Mouse (Mus musculus): ENCODE measurements at regions not wholly inside any gene's neighbourhood (a gene's known extent, or its start where the extent isn't known, plus 50 kb on each side); places are given as distances from the start of the nearest gene placed in this dataset.

GRCm38 (mm10) chr9:61713806-61714205 lies 200.5 kb downstream of the Rplp1 start:
- H3K36me3 ChIP-seq (ENCODE audit: control insufficient read depth, insufficient read depth, low read length, poor library complexity, severe bottlenecking) = no peaks in the 10 kb centered on the region
- H3K4me1 ChIP-seq (ENCODE audit: control insufficient read depth in 2 of 2, insufficient read depth in 2 of 2, low read length in 2 of 2, poor library complexity in 1 of 2) = no peaks in the 10 kb centered on the region
- no peak for TF ChIP-seq ZNF384 (IDR thresholded peaks at IDR 0.05; ENCODE audit: low read depth, low read length)
- no peak for TF ChIP-seq MAFK (IDR thresholded peaks at IDR 0.05; ENCODE audit: insufficient read depth, low read depth, low read length)
- TF ChIP-seq CHD2 (IDR thresholded peaks at IDR 0.05; ENCODE audit: low read depth, low read length) = no peak
- TF ChIP-seq ZC3H11A (IDR thresholded peaks at IDR 0.05; ENCODE audit: borderline replicate concordance, low read depth, low read length) = no peak
- no peak for TF ChIP-seq HCFC1 (IDR thresholded peaks at IDR 0.05; ENCODE audit: borderline replicate concordance, insufficient read depth, low read length)
- no peak overlapping the region for H3K4me3 ChIP-seq (ENCODE audit: insufficient read depth in 1 of 2, low read depth in 1 of 2, low read length in 2 of 2, poor library complexity in 1 of 2, severe bottlenecking in 1 of 2)
- in situ Hi-C loops (cut with MboI; ENCODE audit: low sequenced_read_pairs in 2 of 2, unreplicated experiment in 2 of 2) = no loop called here
- no peak overlapping the region for H3K27ac ChIP-seq (ENCODE audit: insufficient read depth, low read depth, low read length, poor library complexity, severe bottlenecking)
- H3K9ac ChIP-seq (ENCODE audit: insufficient read depth, low read depth, low read length, poor library complexity, severe bottlenecking) = no peak overlapping the region
- H3K9me3 ChIP-seq (ENCODE audit: control insufficient read depth, insufficient read depth, low read depth, low read length) = no peaks in the 10 kb centered on the region
- no peak for DNase-seq (ENCODE audit: low read depth, low spot score)

- H3K36me3 ChIP-seq (ENCODE audit: control insufficient read depth, insufficient read depth, low read length, poor library complexity, severe bottlenecking) = no peaks in the 10 kb centered on the region
- no peak overlapping the region for H3K4me3 ChIP-seq (ENCODE audit: insufficient read depth in 1 of 2, low read depth in 1 of 2, low read length in 2 of 2, poor library complexity in 1 of 2, severe bottlenecking in 1 of 2)
- H3K9me3 ChIP-seq (ENCODE audit: control insufficient read depth, insufficient read depth, low read depth, low read length) = no peaks in the 10 kb centered on the region
- no peak overlapping the region for H3K9ac ChIP-seq (ENCODE audit: insufficient read depth, low read depth, low read length, poor library complexity, severe bottlenecking)
- no peak overlapping the region for H3K27ac ChIP-seq (ENCODE audit: insufficient read depth, low read depth, low read length, poor library complexity, severe bottlenecking)
- DNase-seq (ENCODE audit: low read depth, low spot score) = no peak
- no peak for TF ChIP-seq CHD2 (IDR thresholded peaks at IDR 0.05; ENCODE audit: low read depth, low read length)
- TF ChIP-seq ZNF384 (IDR thresholded peaks at IDR 0.05; ENCODE audit: low read depth, low read length) = no peak
- no peak for TF ChIP-seq HCFC1 (IDR thresholded peaks at IDR 0.05; ENCODE audit: borderline replicate concordance, insufficient read depth, low read length)
- no peak for TF ChIP-seq ZC3H11A (IDR thresholded peaks at IDR 0.05; ENCODE audit: borderline replicate concordance, low read depth, low read length)
- no peak for TF ChIP-seq MAFK (IDR thresholded peaks at IDR 0.05; ENCODE audit: insufficient read depth, low read depth, low read length)
- H3K4me1 ChIP-seq (ENCODE audit: control insufficient read depth in 2 of 2, insufficient read depth in 2 of 2, low read length in 2 of 2, poor library complexity in 1 of 2) = no peaks in the 10 kb centered on the region
- in situ Hi-C loops (cut with MboI; ENCODE audit: low sequenced_read_pairs in 2 of 2, unreplicated experiment in 2 of 2) = no loop called here
These were observed 203.0 kb downstream of the Rplp1 start for GRCm38 (mm10) chr9:61711296-61711695.

DNA sequence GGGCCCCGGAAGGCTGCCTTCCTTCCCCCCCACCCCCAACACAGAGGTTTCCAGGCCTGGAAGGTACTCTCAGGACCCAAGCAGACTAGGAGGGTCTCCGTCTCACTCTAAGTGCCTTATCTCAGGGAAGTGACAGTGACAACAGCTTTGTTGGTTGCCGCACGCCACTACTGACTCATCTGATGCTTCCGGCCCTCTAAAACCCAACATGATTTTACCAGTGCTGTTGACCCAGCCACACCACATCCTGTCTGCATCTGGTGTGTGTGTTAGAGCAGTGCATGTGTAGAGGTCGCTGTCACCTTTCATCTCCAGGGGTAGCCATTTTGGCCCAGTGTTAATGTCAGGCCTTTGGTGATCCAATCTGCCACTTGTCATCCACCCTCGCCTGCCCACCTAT lies 206.5 kb downstream of the Rplp1 start:
- no peak overlapping the region for H3K4me3 ChIP-seq (ENCODE audit: insufficient read depth in 1 of 2, low read depth in 1 of 2, low read length in 2 of 2, poor library complexity in 1 of 2, severe bottlenecking in 1 of 2)
- H3K27ac ChIP-seq (ENCODE audit: insufficient read depth, low read depth, low read length, poor library complexity, severe bottlenecking) = no peak overlapping the region
- no peaks in the 10 kb centered on the region for H3K9me3 ChIP-seq (ENCODE audit: control insufficient read depth, insufficient read depth, low read depth, low read length)
- no peak for TF ChIP-seq CHD2 (IDR thresholded peaks at IDR 0.05; ENCODE audit: low read depth, low read length)
- TF ChIP-seq ZNF384 (IDR thresholded peaks at IDR 0.05; ENCODE audit: low read depth, low read length) = no peak
- TF ChIP-seq ZC3H11A (IDR thresholded peaks at IDR 0.05; ENCODE audit: borderline replicate concordance, low read depth, low read length) = no peak
- TF ChIP-seq MAFK (IDR thresholded peaks at IDR 0.05; ENCODE audit: insufficient read depth, low read depth, low read length) = no peak
- no peak for TF ChIP-seq HCFC1 (IDR thresholded peaks at IDR 0.05; ENCODE audit: borderline replicate concordance, insufficient read depth, low read length)
- H3K9ac ChIP-seq (ENCODE audit: insufficient read depth, low read depth, low read length, poor library complexity, severe bottlenecking) = no peak overlapping the region
- in situ Hi-C loops (cut with MboI; ENCODE audit: low sequenced_read_pairs in 2 of 2, unreplicated experiment in 2 of 2) = no loop called here
- H3K4me1 ChIP-seq (ENCODE audit: control insufficient read depth in 2 of 2, insufficient read depth in 2 of 2, low read length in 2 of 2, poor library complexity in 1 of 2) = no peaks in the 10 kb centered on the region
- H3K36me3 ChIP-seq (ENCODE audit: control insufficient read depth, insufficient read depth, low read length, poor library complexity, severe bottlenecking) = no peaks in the 10 kb centered on the region
- DNase-seq (ENCODE audit: low read depth, low spot score) = no peak

- Histone ChIP-seq H3K9me3 (ENCODE audit: control insufficient read depth, insufficient read depth, low read depth, low read length) (no peaks in the 10 kb centered on the region), H3K9ac (ENCODE audit: insufficient read depth, low read depth, low read length, poor library complexity, severe bottlenecking) (no peak overlapping the region), H3K36me3 (ENCODE audit: control insufficient read depth, insufficient read depth, low read length, poor library complexity, severe bottlenecking) (no peaks in the 10 kb centered on the region), H3K4me3 (ENCODE audit: insufficient read depth in 1 of 2, low read depth in 1 of 2, low read length in 2 of 2, poor library complexity in 1 of 2, severe bottlenecking in 1 of 2) (no peak overlapping the region), H3K27ac (ENCODE audit: insufficient read depth, low read depth, low read length, poor library complexity, severe bottlenecking) (no peak overlapping the region), H3K4me1 (ENCODE audit: control insufficient read depth in 2 of 2, insufficient read depth in 2 of 2, low read length in 2 of 2, poor library complexity in 1 of 2) (no peaks in the 10 kb centered on the region)
- in situ Hi-C loops (cut with MboI; ENCODE audit: low sequenced_read_pairs in 2 of 2, unreplicated experiment in 2 of 2) = no loop called here
- TF ChIP-seq HCFC1 (IDR thresholded peaks at IDR 0.05; ENCODE audit: borderline replicate concordance, insufficient read depth, low read length) (no peak), ZNF384 (IDR thresholded peaks at IDR 0.05; ENCODE audit: low read depth, low read length) (no peak), CHD2 (IDR thresholded peaks at IDR 0.05; ENCODE audit: low read depth, low read length) (no peak), MAFK (IDR thresholded peaks at IDR 0.05; ENCODE audit: insufficient read depth, low read depth, low read length) (no peak), ZC3H11A (IDR thresholded peaks at IDR 0.05; ENCODE audit: borderline replicate concordance, low read depth, low read length) (no peak)
- no peak for DNase-seq (ENCODE audit: low read depth, low spot score)
These were observed 207.0 kb downstream of the Rplp1 start for GRCm38 (mm10) chr9:61707296-61707695.

DNA sequence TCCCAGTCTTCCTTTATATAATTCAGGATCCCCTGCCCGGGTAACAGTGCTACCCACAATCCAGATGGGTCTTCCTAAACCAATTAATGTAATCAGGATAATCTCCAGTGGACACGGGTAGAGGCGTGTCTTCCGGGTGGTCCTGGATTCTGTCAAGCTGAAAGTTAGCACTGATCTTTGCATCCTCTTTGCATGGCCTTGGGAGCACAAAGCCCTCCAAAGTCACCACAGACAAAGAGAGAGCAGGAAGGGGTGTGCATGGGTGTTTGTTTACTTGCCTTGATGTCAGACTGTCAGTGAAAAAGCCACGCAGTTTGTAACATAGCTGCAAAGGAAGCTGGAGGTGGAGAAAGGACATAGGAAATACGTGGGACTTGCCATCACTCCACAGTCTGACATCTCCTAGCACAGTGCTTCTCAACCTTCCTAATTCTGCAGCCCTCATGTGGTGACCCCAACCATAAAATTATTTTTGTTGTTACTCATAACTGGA lies 208.0 kb downstream of the Rplp1 start:
- no peaks in the 10 kb centered on the region for H3K9me3 ChIP-seq (ENCODE audit: control insufficient read depth, insufficient read depth, low read depth, low read length)
- no peaks in the 10 kb centered on the region for H3K4me1 ChIP-seq (ENCODE audit: control insufficient read depth in 2 of 2, insufficient read depth in 2 of 2, low read length in 2 of 2, poor library complexity in 1 of 2)
- in situ Hi-C loops (cut with MboI; ENCODE audit: low sequenced_read_pairs in 2 of 2, unreplicated experiment in 2 of 2) = no loop called here
- no peaks in the 10 kb centered on the region for H3K36me3 ChIP-seq (ENCODE audit: control insufficient read depth, insufficient read depth, low read length, poor library complexity, severe bottlenecking)
- H3K9ac ChIP-seq (ENCODE audit: insufficient read depth, low read depth, low read length, poor library complexity, severe bottlenecking) = no peak overlapping the region
- no peak for TF ChIP-seq CHD2 (IDR thresholded peaks at IDR 0.05; ENCODE audit: low read depth, low read length)
- TF ChIP-seq HCFC1 (IDR thresholded peaks at IDR 0.05; ENCODE audit: borderline replicate concordance, insufficient read depth, low read length) = no peak
- no peak for TF ChIP-seq MAFK (IDR thresholded peaks at IDR 0.05; ENCODE audit: insufficient read depth, low read depth, low read length)
- no peak for TF ChIP-seq ZNF384 (IDR thresholded peaks at IDR 0.05; ENCODE audit: low read depth, low read length)
- no peak for TF ChIP-seq ZC3H11A (IDR thresholded peaks at IDR 0.05; ENCODE audit: borderline replicate concordance, low read depth, low read length)
- no peak overlapping the region for H3K27ac ChIP-seq (ENCODE audit: insufficient read depth, low read depth, low read length, poor library complexity, severe bottlenecking)
- no peak for DNase-seq (ENCODE audit: low read depth, low spot score)
- no peak overlapping the region for H3K4me3 ChIP-seq (ENCODE audit: insufficient read depth in 1 of 2, low read depth in 1 of 2, low read length in 2 of 2, poor library complexity in 1 of 2, severe bottlenecking in 1 of 2)
